ENCODE assay signal across 21 mouse cellular contexts in the genomic region with DNA sequence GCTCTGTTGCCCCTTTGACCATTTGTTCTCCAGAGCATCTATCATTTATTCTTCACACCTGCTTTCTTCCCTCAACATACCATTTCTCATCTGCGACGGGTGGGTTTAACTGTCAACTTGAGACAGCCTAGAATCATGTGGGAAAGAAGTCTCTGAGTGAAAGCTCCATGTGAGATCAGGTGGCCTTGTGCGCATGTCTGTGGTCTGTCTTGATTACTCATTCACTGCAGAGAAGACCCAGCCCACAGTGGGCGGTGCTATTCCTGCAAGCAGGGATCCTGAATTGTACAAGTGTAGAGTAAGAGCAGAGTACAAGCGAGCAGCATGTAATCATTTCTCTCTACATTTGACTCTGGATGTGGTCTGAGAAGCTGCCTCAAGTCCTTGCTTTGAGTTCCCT.
DNase-seq lines count a peak whose midpoint lies in the region; TF ChIP-seq lines count a peak whose summit lies in the region.
"Had no signal": no experiment of that assay in that cellular context is flagged by ENCODE, and none has a peak within 500 bp of the region (broad histone marks: within the 10 kb centered on the region; RNA-seq: fewer than 3 reads in every experiment).

No protein-coding gene starts in this region.

- no peak overlapping the region for H3K4me2 ChIP-seq in CH12.LX (ENCODE audit: insufficient read depth, low read depth, poor library complexity, severe bottlenecking)
- H3K4me2 ChIP-seq: embryonic facial prominence, embryonic 12.5 days; embryonic facial prominence, embryonic 15.5 days; heart, embryonic 11.5 days; hindbrain, embryonic 12.5 days; hindbrain, embryonic 15.5 days had no signal

- dilution Hi-C loops in CH12.LX (cut with MboI; ENCODE audit: extremely low pct_ligation_motif_present, extremely low pct_unique_long_range_greater_than_20kb, low sequenced_read_pairs), result no loop called here

- H3K27ac ChIP-seq in CH12.LX (ENCODE audit: insufficient read depth, low read depth), result no peak overlapping the region
- H3K27ac ChIP-seq in MEL (ENCODE audit: control insufficient read depth, low read depth, low read length), result no peak overlapping the region
- H3K27ac ChIP-seq: embryonic facial prominence, embryonic 12.5 days; embryonic facial prominence, embryonic 15.5 days; gastrocnemius, adult 2 months; hindbrain, embryonic 12.5 days; hindbrain, embryonic 15.5 days had no signal

- TF ChIP-seq RAD21 in CH12.LX (IDR thresholded peaks at IDR 0.05; ENCODE audit: low read depth, low read length) (no peak), MEL (IDR thresholded peaks at IDR 0.05; ENCODE audit: low read depth, low read length) (no peak)

- H3K4me1 ChIP-seq in CH12.LX (ENCODE audit: control insufficient read depth in 1 of 2, insufficient read depth in 2 of 2) (no peaks in the 10 kb centered on the region; a peak in 1 of 4 replicates), MEL (ENCODE audit: control insufficient read depth in 1 of 2, insufficient read depth in 2 of 2, low read length in 2 of 2) (no peaks in the 10 kb centered on the region; a peak in 1 of 4 replicates)
- H3K4me1 ChIP-seq: embryonic facial prominence, embryonic 12.5 days; embryonic facial prominence, embryonic 15.5 days; hindbrain, embryonic 12.5 days; hindbrain, embryonic 15.5 days had no signal

- H3K9ac ChIP-seq in CH12.LX (ENCODE audit: insufficient read depth, low read depth) (no peak overlapping the region), MEL (ENCODE audit: control insufficient read depth, low read depth, low read length, poor library complexity, severe bottlenecking) (no peak overlapping the region)
- H3K9ac ChIP-seq: embryonic facial prominence, embryonic 12.5 days; embryonic facial prominence, embryonic 15.5 days; forebrain, postnatal 0 days; hindbrain, embryonic 12.5 days; hindbrain, embryonic 15.5 days had no signal

- H3K36me3 ChIP-seq in CH12.LX (replicated peaks in 1 of 2; ENCODE audit: control insufficient read depth in 1 of 2, insufficient read depth in 1 of 2, low read length in 1 of 2), result no peaks in the 10 kb centered on the region
- H3K36me3 ChIP-seq in MEL (ENCODE audit: control insufficient read depth in 1 of 2, insufficient read depth in 2 of 2, low read length in 2 of 2), result no peaks in the 10 kb centered on the region
- H3K36me3 ChIP-seq: embryonic facial prominence, embryonic 12.5 days; embryonic facial prominence, embryonic 15.5 days; hindbrain, embryonic 12.5 days; hindbrain, embryonic 15.5 days had no signal

- H3K4me3 ChIP-seq in CH12.LX (replicated peaks in 1 of 3; ENCODE audit: low read depth in 2 of 3, low read length in 2 of 3, poor library complexity in 1 of 3) (no peak overlapping the region), MEL (ENCODE audit: control insufficient read depth in 1 of 2, insufficient read depth in 1 of 2, low read depth in 2 of 2, low read length in 2 of 2) (no peak overlapping the region)
- H3K4me3 ChIP-seq: embryonic facial prominence, embryonic 12.5 days; embryonic facial prominence, embryonic 15.5 days; gastrocnemius, adult 2 months; hindbrain, embryonic 12.5 days; hindbrain, embryonic 15.5 days had no signal

- in situ Hi-C loops in CH12.LX (cut with MboI; ENCODE audit: low pct_ligation_motif_present, low pct_unique_long_range_greater_than_20kb, low sequenced_read_pairs), result no loop called here

- TF ChIP-seq EP300 in CH12.LX (IDR thresholded peaks at IDR 0.05; ENCODE audit: low read length), result no peak
- TF ChIP-seq EP300 in MEL (IDR thresholded peaks at IDR 0.05; ENCODE audit: low read depth in 1 of 2, low read length in 2 of 2), result no peak

- TF ChIP-seq POLR2A in CH12.LX (IDR thresholded peaks at IDR 0.05; ENCODE audit: low read depth, low read length) (no peak), MEL (IDR thresholded peaks at IDR 0.05; ENCODE audit: control insufficient read depth in 1 of 2, insufficient read depth in 1 of 2, low read depth in 1 of 2, low read length in 2 of 2, poor library complexity in 1 of 2) (no peak)

- H3K9me3 ChIP-seq in CH12.LX (replicated peaks; ENCODE audit: low read length) (no peaks in the 10 kb centered on the region), MEL (replicated peaks; ENCODE audit: insufficient read depth, low read length) (no peaks in the 10 kb centered on the region)
- H3K9me3 ChIP-seq: embryonic facial prominence, embryonic 12.5 days; embryonic facial prominence, embryonic 15.5 days; hindbrain, embryonic 12.5 days; hindbrain, embryonic 15.5 days had no signal

- TF ChIP-seq CTCF in CH12.LX (conservative IDR thresholded peaks at IDR 0.05 in 1 of 2, IDR thresholded peaks at IDR 0.05 in 1 of 2; ENCODE audit: low read depth in 2 of 2, low read length in 2 of 2), result no peak
- no peak for TF ChIP-seq CTCF in MEL (IDR thresholded peaks at IDR 0.05 in 2 of 3, conservative IDR thresholded peaks at IDR 0.05 in 1 of 3; ENCODE audit: control insufficient read depth in 1 of 3, insufficient read depth in 1 of 3, low read depth in 2 of 3, low read length in 3 of 3, poor library complexity in 1 of 3, severe bottlenecking in 1 of 3)

- no peaks in the 10 kb centered on the region for H3K79me2 ChIP-seq in CH12.LX (replicated peaks; ENCODE audit: control insufficient read depth, extremely low read depth, insufficient read depth, poor library complexity, severe bottlenecking)
- no peaks in the 10 kb centered on the region for H3K79me2 ChIP-seq in MEL (ENCODE audit: control insufficient read depth, insufficient read depth, low read length, poor library complexity)

- H3K27me3 ChIP-seq in CH12.LX (replicated peaks) (peaks cover 3% of the 10 kb centered on the region), MEL (ENCODE audit: control insufficient read depth in 1 of 2, insufficient read depth in 2 of 2, low read length in 2 of 2) (no peaks in the 10 kb centered on the region; a peak in 1 of 4 replicates)
- H3K27me3 ChIP-seq: embryonic facial prominence, embryonic 12.5 days; embryonic facial prominence, embryonic 15.5 days; hindbrain, embryonic 12.5 days; hindbrain, embryonic 15.5 days; Patski had no signal

- peak; percentile 9 for DNase-seq in 3134 (ENCODE audit: extremely low read depth, insufficient read length, low spot score)
- peak; percentile 53 for DNase-seq in CH12.LX (ENCODE audit: extremely low read depth)
- peak; percentile 37 for DNase-seq in MEL (ENCODE audit: low read depth, low spot score)
- DNase-seq in right cerebral cortex, adult 18-20 months, result no peak
- DNase-seq in testis, postnatal 14 days (ENCODE audit: low spot score), result no peak
- no peak for DNase-seq in kidney, postnatal 36 days
- DNase-seq: adrenal gland, adult 8-10 months; adrenal gland, postnatal 25 days; cerebellum, adult 18-20 months; cerebellum, adult 9-10 months; cerebellum, postnatal 14 days; forebrain, postnatal 0 days; gastrocnemius, adult 2 months; gastrocnemius, postnatal 14 days; heart, adult 11 months had no signal

TF ChIP-seq in CH12.LX, 34 proteins besides CTCF, POLR2A, EP300 and RAD21:
- TF ChIP-seq NRF1 (IDR thresholded peaks at IDR 0.05; ENCODE audit: low read depth, low read length) (peak; percentile 77), GABPA (IDR thresholded peaks at IDR 0.05; ENCODE audit: insufficient replicate concordance, low read depth, low read length) (no peak)
TF ChIP-seq in CH12.LX: peak in this region for 1.

TF ChIP-seq in MEL, 35 proteins besides CTCF, POLR2A, EP300 and RAD21:
- TF ChIP-seq NRF1 (IDR thresholded peaks at IDR 0.05; ENCODE audit: insufficient read depth, low read depth, low read length, poor library complexity, severe bottlenecking) (peak; percentile 35; the same call in 1 of the 2 replicates), MXI1 (IDR thresholded peaks at IDR 0.05; ENCODE audit: low read depth, low read length) (no peak)

Comparison
In these comparisons a context has a peak if more than half of its experiments do, and no peak if none do; other contexts are left out.
1. DNase-seq: peak in 3134 (single experiment), CH12.LX (single experiment) and MEL (single experiment); none in right cerebral cortex, adult 18-20 months (single experiment), testis, postnatal 14 days (single experiment) and kidney, postnatal 36 days (0 of 2).